In the genomic region with DNA sequence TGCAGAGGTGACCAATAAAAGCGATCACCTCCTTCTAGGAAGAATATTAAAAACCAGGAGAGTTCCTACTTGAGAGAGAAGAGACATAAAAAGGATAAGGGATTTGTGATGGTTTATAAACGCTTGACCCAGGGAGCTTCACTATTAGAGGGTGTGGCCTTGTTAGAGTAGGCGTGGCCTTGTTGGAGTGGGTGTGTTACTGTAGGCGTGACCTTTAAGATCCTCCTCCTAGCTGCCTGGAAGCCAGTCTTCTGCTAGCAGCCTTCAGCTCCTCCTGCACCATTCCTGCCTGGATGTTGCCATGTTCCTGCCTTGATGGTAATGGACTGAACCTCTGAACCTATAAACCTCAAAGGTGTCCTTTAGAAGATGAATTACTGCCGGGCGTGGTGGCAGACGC, we compare ENCODE assay signal across 26 mouse cellular contexts. TPM values are rescaled to one million over a fixed set of nuclear protein-coding genes. Genes with fewer than 3 reads are reported as not detected.
DNase-seq lines count a peak whose midpoint lies in the region; ATAC-seq and TF ChIP-seq lines count a peak whose summit lies in the region.
"Had no signal": no experiment of that assay in that cellular context is flagged by ENCODE, and none has a peak within 500 bp of the region (broad histone marks: within the 10 kb centered on the region; RNA-seq: fewer than 3 reads in every experiment).

No protein-coding gene starts in this region.

- no peak overlapping the region for H3K27ac ChIP-seq in ES-E14 (ENCODE audit: insufficient read depth, low read depth, low read length, poor library complexity, severe bottlenecking)
- H3K27ac ChIP-seq in intestine, embryonic 16.5 days (ENCODE audit: low read length), result no peak overlapping the region
- no peak overlapping the region for H3K27ac ChIP-seq in liver, embryonic 14.5 days
- H3K27ac ChIP-seq: hindbrain, embryonic 12.5 days; limb, embryonic 13.5 days; lung, embryonic 15.5 days; neural tube, embryonic 13.5 days had no signal

- in situ Hi-C loops in ES-E14 (cut with MboI; ENCODE audit: low sequenced_read_pairs in 2 of 2, unreplicated experiment in 2 of 2), result no loop called here

- TF ChIP-seq EP300 in liver, embryonic 14.5 days (IDR thresholded peaks at IDR 0.05; ENCODE audit: low read depth), result no peak

- WGBS in intestine, embryonic 16.5 days, result 76% methylated on average over 7 of the region's 7 CpGs
- WGBS in liver, embryonic 14.5 days (ENCODE audit: insufficient replicate concordance), result 57% methylated on average over 7 of the region's 7 CpGs

- no peak for TF ChIP-seq CTCF in liver, embryonic 14.5 days (IDR thresholded peaks at IDR 0.05; ENCODE audit: low read depth)

- H3K9ac ChIP-seq in ES-E14 (ENCODE audit: insufficient read depth, low read depth, low read length, poor library complexity, severe bottlenecking), result no peak overlapping the region
- no peak overlapping the region for H3K9ac ChIP-seq in intestine, embryonic 16.5 days (ENCODE audit: low read depth, low read length)
- H3K9ac ChIP-seq in liver, embryonic 14.5 days (replicated peaks), result no peak overlapping the region
- H3K9ac ChIP-seq: hindbrain, embryonic 12.5 days; limb, embryonic 13.5 days; lung, embryonic 15.5 days; neural tube, embryonic 13.5 days had no signal

- H3K4me3 ChIP-seq in ES-E14 (ENCODE audit: insufficient read depth in 1 of 2, low read depth in 1 of 2, low read length in 2 of 2, poor library complexity in 1 of 2, severe bottlenecking in 1 of 2), result no peak overlapping the region
- no peak overlapping the region for H3K4me3 ChIP-seq in intestine, embryonic 16.5 days (ENCODE audit: low read length)
- no peak overlapping the region for H3K4me3 ChIP-seq in liver, embryonic 14.5 days (ENCODE audit: insufficient read depth in 1 of 2, low read depth in 2 of 2, low read length in 2 of 2)
- H3K4me3 ChIP-seq: hindbrain, embryonic 12.5 days; limb, embryonic 13.5 days; lung, embryonic 15.5 days; megakaryocyte, embryonic 14.5 days; myocyte; neural tube, embryonic 13.5 days had no signal

- no peak overlapping the region for H3K4me2 ChIP-seq in intestine, embryonic 16.5 days (ENCODE audit: low read depth, low read length)
- H3K4me2 ChIP-seq in liver, embryonic 14.5 days (ENCODE audit: low read depth), result no peak overlapping the region
- H3K4me2 ChIP-seq: hindbrain, embryonic 12.5 days; limb, embryonic 13.5 days; lung, embryonic 15.5 days; neural tube, embryonic 13.5 days had no signal

- H3K36me3 ChIP-seq in ES-E14 (ENCODE audit: control insufficient read depth, insufficient read depth, low read length, poor library complexity, severe bottlenecking), result no peaks in the 10 kb centered on the region
- H3K36me3 ChIP-seq in intestine, embryonic 16.5 days (ENCODE audit: control insufficient read depth, insufficient read depth, low read length), result no peaks in the 10 kb centered on the region
- H3K36me3 ChIP-seq in liver, embryonic 14.5 days (replicated peaks; ENCODE audit: control insufficient read depth, insufficient read depth, low read depth), result no peaks in the 10 kb centered on the region
- H3K36me3 ChIP-seq: hindbrain, embryonic 12.5 days; limb, embryonic 13.5 days; lung, embryonic 15.5 days; neural tube, embryonic 13.5 days had no signal

- H3K4me1 ChIP-seq in ES-E14 (ENCODE audit: control insufficient read depth in 2 of 2, insufficient read depth in 2 of 2, low read length in 2 of 2, poor library complexity in 1 of 2), result peaks cover 7 to 8% of the 10 kb centered on the region in 2 experiments; a peak in 2 of 4 replicates
- no peaks in the 10 kb centered on the region for H3K4me1 ChIP-seq in intestine, embryonic 16.5 days (ENCODE audit: control insufficient read depth, insufficient read depth, low read length)
- H3K4me1 ChIP-seq in liver, embryonic 14.5 days (replicated peaks; ENCODE audit: control insufficient read depth in 2 of 2, insufficient read depth in 2 of 2, low read length in 1 of 2), result peaks cover 16 to 29% of the 10 kb centered on the region in 2 experiments

- peak; percentile 43 for DNase-seq in heart, adult 11 months
- DNase-seq in heart, adult 18-20 months, result no peak
- peak; percentile 33 for DNase-seq in ES-E14 (ENCODE audit: low read depth, low spot score)
- DNase-seq in liver, embryonic 14.5 days (ENCODE audit: low read depth in 3 of 3, low spot score in 3 of 3), result no peak
- no peak for DNase-seq in thymus, postnatal 25 days
- DNase-seq in retina, embryonic 14.5 days (ENCODE audit: low spot score), result no peak
- DNase-seq: adrenal gland, adult 8-10 months; cerebellum, adult 9-10 months; gastrocnemius, postnatal 10 days; kidney, adult 8-10 months; kidney, postnatal 10 days; layer of hippocampus, postnatal 36 days; lung, postnatal 36 days; thymus, postnatal 36 days had no signal

- peak; percentile 36; the same call in 1 of the 2 replicates for ATAC-seq in intestine, embryonic 16.5 days
- ATAC-seq in liver, embryonic 14.5 days (ENCODE audit: insufficient read depth), result peak; percentile 68
- ATAC-seq in megakaryocyte-erythroid progenitor cell, adult 5-6 weeks (replicated peaks; ENCODE audit: low FRiP score, low TSS enrichment, poor library complexity, severe bottlenecking), result no peak
- ATAC-seq: activated CD4-positive, CD25-positive, alpha-beta regulatory T cell, adult 4 months; forebrain, embryonic 14.5 days; midbrain, embryonic 16.5 days; Patski had no signal

- no peaks in the 10 kb centered on the region for H3K27me3 ChIP-seq in intestine, embryonic 16.5 days (replicated peaks; ENCODE audit: control insufficient read depth, insufficient read depth, low read length)
- H3K27me3 ChIP-seq in liver, embryonic 14.5 days (ENCODE audit: control insufficient read depth, insufficient read depth, low read length), result no peaks in the 10 kb centered on the region
- H3K27me3 ChIP-seq: hindbrain, embryonic 12.5 days; lung, embryonic 15.5 days; megakaryocyte, embryonic 14.5 days; neural tube, embryonic 13.5 days; Patski had no signal

- no peaks in the 10 kb centered on the region for H3K9me3 ChIP-seq in ES-E14 (ENCODE audit: control insufficient read depth, insufficient read depth, low read depth, low read length)
- no peaks in the 10 kb centered on the region for H3K9me3 ChIP-seq in intestine, embryonic 16.5 days (ENCODE audit: control insufficient read depth, low read length)
- no peaks in the 10 kb centered on the region for H3K9me3 ChIP-seq in liver, embryonic 14.5 days (ENCODE audit: control insufficient read depth, low read length)
- H3K9me3 ChIP-seq: limb, embryonic 13.5 days; lung, embryonic 15.5 days; megakaryocyte, embryonic 14.5 days; neural tube, embryonic 13.5 days had no signal

TF ChIP-seq in ES-E14, 5 proteins besides CTCF, POLR2A, EP300 and RAD21:
- TF ChIP-seq CHD2 (IDR thresholded peaks at IDR 0.05; ENCODE audit: low read depth, low read length), result no peak
TF ChIP-seq in ES-E14: peak in this region for 0.

RNA-seq across cellular contexts. Expression of gene Ralgps2, which starts 28.7 kb away (rescaled TPM):
- total RNA-seq in heart, adult 18-20 months (2021), result 10 to 100 TPM in 1 of 2 experiments, 1 to 10 TPM in 1; 9.3 to 11.4 TPM
- total RNA-seq in ES-E14 (2012; rRNA removed), result 40.6 and 58.2 TPM in 2 replicates
- 24.1 and 30.6 TPM in 2 replicates for polyA plus RNA-seq in intestine, embryonic 16.5 days (2015; fragmentation: Nextera tagmentation; extraction: Ambion mirVana)
- polyA plus RNA-seq in liver, embryonic 14.5 days (2012; rRNA removed), result 1.8 and 3.2 TPM in 2 replicates
- 12.8 and 13.5 TPM in 2 replicates for polyA plus RNA-seq in liver, embryonic 14.5 days (2014; fragmentation: Nextera tagmentation; extraction: Ambion mirVana)
- 11.3 and 22.4 TPM in 2 replicates for total RNA-seq in megakaryocyte-erythroid progenitor cell, adult 5-6 weeks (2014; fragmentation: Nextera tagmentation)
- total RNA-seq in megakaryocyte-erythroid progenitor cell, adult 5-6 weeks (2017), result 12.7 and 28.2 TPM in 2 replicates

Comparison
In these comparisons a context has a peak if more than half of its experiments do, and no peak if none do; other contexts are left out.
1. DNase-seq: peak in heart, adult 11 months (single experiment) and ES-E14 (single experiment); none in heart, adult 18-20 months (0 of 2), liver, embryonic 14.5 days (0 of 3), thymus, postnatal 25 days (single experiment) and retina, embryonic 14.5 days (single experiment).